Mouse (Mus musculus): ENCODE measurements around the gene BC048671. TPM values are rescaled to one million over a fixed set of nuclear protein-coding genes. Genes with fewer than 3 reads are reported as not detected.

Gene BC048671
- polyA plus RNA-seq, 1 experiment from 2014 or later: not detected

- H3K4me1 ChIP-seq (ENCODE audit: control insufficient read depth, insufficient read depth, low read length): no peaks in the 10 kb centered on the region
- no peak overlapping the region for H3K27ac ChIP-seq (ENCODE audit: low read depth, low read length)
- 86% methylated on average over 5 of the region's 5 CpGs for WGBS
Observed at GRCm38 (mm10) chr6:90320429-90320828, 19.4 kb downstream of the BC048671 start.

GRCm38 (mm10) chr6:90321811-90322210 is 20.8 kb downstream of the BC048671 start:
- Histone ChIP-seq H3K36me3 (ENCODE audit: control insufficient read depth, insufficient read depth, low read length) (no peaks in the 10 kb centered on the region), H3K27me3 (ENCODE audit: control insufficient read depth, insufficient read depth, low read length) (no peaks in the 10 kb centered on the region), H3K4me2 (no peak overlapping the region), H3K27ac (ENCODE audit: low read depth, low read length) (no peak overlapping the region), H3K4me1 (ENCODE audit: control insufficient read depth, insufficient read depth, low read length) (no peaks in the 10 kb centered on the region), H3K9ac (ENCODE audit: low read length) (no peak overlapping the region), H3K4me3 (ENCODE audit: low read depth, low read length) (no peak overlapping the region), H3K9me3 (ENCODE audit: control insufficient read depth, low read length) (no peaks in the 10 kb centered on the region)
- ATAC-seq (ENCODE audit: low FRiP score) (no peak), DNase-seq (ENCODE audit: low spot score, missing footprints) (no peak)
- 45% methylated on average over 4 of the region's 4 CpGs for WGBS

More at GRCm38 (mm10) chr6:90320429-90320828, 19.4 kb downstream of the BC048671 start:
- DNase-seq (ENCODE audit: low spot score, missing footprints) (no peak), ATAC-seq (ENCODE audit: low FRiP score) (no peak)
- Histone ChIP-seq H3K4me3 (ENCODE audit: low read depth, low read length) (no peak overlapping the region), H3K9ac (ENCODE audit: low read length) (no peak overlapping the region), H3K4me2 (no peak overlapping the region), H3K36me3 (ENCODE audit: control insufficient read depth, insufficient read depth, low read length) (no peaks in the 10 kb centered on the region), H3K9me3 (ENCODE audit: control insufficient read depth, low read length) (no peaks in the 10 kb centered on the region), H3K27me3 (ENCODE audit: control insufficient read depth, insufficient read depth, low read length) (no peaks in the 10 kb centered on the region)

GRCm38 (mm10) chr6:90324026-90324425 is 23.0 kb downstream of the BC048671 start:
- Histone ChIP-seq H3K27me3 (ENCODE audit: control insufficient read depth, insufficient read depth, low read length) (no peaks in the 10 kb centered on the region), H3K4me1 (ENCODE audit: control insufficient read depth, insufficient read depth, low read length) (no peaks in the 10 kb centered on the region), H3K4me2 (no peak overlapping the region), H3K9ac (ENCODE audit: low read length) (no peak overlapping the region), H3K4me3 (ENCODE audit: low read depth, low read length) (no peak overlapping the region), H3K27ac (ENCODE audit: low read depth, low read length) (no peak overlapping the region), H3K9me3 (ENCODE audit: control insufficient read depth, low read length) (no peaks in the 10 kb centered on the region), H3K36me3 (ENCODE audit: control insufficient read depth, insufficient read depth, low read length) (no peaks in the 10 kb centered on the region)
- DNase-seq (ENCODE audit: low spot score, missing footprints) (no peak), ATAC-seq (ENCODE audit: low FRiP score) (no peak)
- WGBS: 84% methylated on average over 3 of the region's 3 CpGs

DNA sequence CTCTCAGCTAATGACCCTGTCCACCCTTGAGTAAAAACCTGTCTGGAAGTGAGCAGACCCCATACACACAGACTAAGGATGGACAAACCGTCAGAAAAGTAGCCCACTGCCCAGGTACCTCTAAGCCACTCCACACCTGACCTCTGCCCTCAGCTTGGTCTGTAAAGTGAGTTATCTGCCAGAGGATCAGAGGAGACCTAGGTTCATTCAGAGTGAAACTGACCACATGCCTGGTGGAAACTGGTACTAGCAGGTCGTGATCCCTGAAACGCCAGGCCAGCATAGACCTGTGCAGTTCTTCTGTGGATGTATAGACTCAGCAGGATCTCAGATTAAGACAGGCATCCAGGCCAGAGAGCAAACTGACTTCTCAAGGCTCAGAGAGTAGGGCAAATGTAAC is 23.4 kb downstream of the BC048671 start:
- no peaks in the 10 kb centered on the region for H3K4me1 ChIP-seq (ENCODE audit: control insufficient read depth, insufficient read depth, low read length)
- WGBS: 69% methylated on average over 3 of the region's 3 CpGs

GRCm38 (mm10) chr6:90324991-90325390 is 24.0 kb downstream of the BC048671 start, which contains the start of gene Chst13:
Chst13 (minus strand) TSS chr6:90325185.
- DNase-seq (ENCODE audit: low spot score, missing footprints): no peak
- no peak within 1 kb of the TSS for H3K27ac ChIP-seq (ENCODE audit: low read depth, low read length)
- no peaks in the 10 kb centered on the region for H3K9me3 ChIP-seq (ENCODE audit: control insufficient read depth, low read length)
- no peak within 1 kb of the TSS for H3K4me3 ChIP-seq (ENCODE audit: low read depth, low read length)
- H3K27me3 ChIP-seq (ENCODE audit: control insufficient read depth, insufficient read depth, low read length): no peaks in the 10 kb centered on the region
- no peaks in the 10 kb centered on the region for H3K36me3 ChIP-seq (ENCODE audit: control insufficient read depth, insufficient read depth, low read length)
- peak within 1 kb of the TSS; percentile 23; the same call in 1 of the 2 replicates for H3K4me2 ChIP-seq
- peak; percentile 22; the same call in 1 of the 2 replicates for ATAC-seq (ENCODE audit: low FRiP score)
- no peaks in the 10 kb centered on the region for H3K4me1 ChIP-seq (ENCODE audit: control insufficient read depth, insufficient read depth, low read length)
- WGBS: 5% methylated on average over 22 of the region's 22 CpGs
- H3K9ac ChIP-seq (ENCODE audit: low read length): no peak within 1 kb of the TSS

More for the DNA sequence above, 23.4 kb downstream of the BC048671 start:
- Histone ChIP-seq H3K4me3 (ENCODE audit: low read depth, low read length) (no peak overlapping the region), H3K36me3 (ENCODE audit: control insufficient read depth, insufficient read depth, low read length) (no peaks in the 10 kb centered on the region), H3K4me2 (no peak overlapping the region), H3K9ac (ENCODE audit: low read length) (no peak overlapping the region), H3K27me3 (ENCODE audit: control insufficient read depth, insufficient read depth, low read length) (no peaks in the 10 kb centered on the region), H3K27ac (ENCODE audit: low read depth, low read length) (no peak overlapping the region), H3K9me3 (ENCODE audit: control insufficient read depth, low read length) (no peaks in the 10 kb centered on the region)
- ATAC-seq (ENCODE audit: low FRiP score): no peak
- DNase-seq (ENCODE audit: low spot score, missing footprints): no peak

GRCm38 (mm10) chr6:90327670-90328069 is 26.7 kb downstream of the BC048671 start:
- Histone ChIP-seq H3K4me2 (no peak overlapping the region), H3K9me3 (ENCODE audit: control insufficient read depth, low read length) (no peaks in the 10 kb centered on the region), H3K9ac (ENCODE audit: low read length) (no peak overlapping the region), H3K27me3 (ENCODE audit: control insufficient read depth, insufficient read depth, low read length) (no peaks in the 10 kb centered on the region), H3K4me1 (ENCODE audit: control insufficient read depth, insufficient read depth, low read length) (no peaks in the 10 kb centered on the region), H3K27ac (ENCODE audit: low read depth, low read length) (no peak overlapping the region), H3K4me3 (ENCODE audit: low read depth, low read length) (no peak overlapping the region), H3K36me3 (ENCODE audit: control insufficient read depth, insufficient read depth, low read length) (no peaks in the 10 kb centered on the region)
- WGBS: 28% methylated on average over 6 of the region's 6 CpGs
- ATAC-seq (ENCODE audit: low FRiP score) (no peak), DNase-seq (ENCODE audit: low spot score, missing footprints) (no peak)

DNA sequence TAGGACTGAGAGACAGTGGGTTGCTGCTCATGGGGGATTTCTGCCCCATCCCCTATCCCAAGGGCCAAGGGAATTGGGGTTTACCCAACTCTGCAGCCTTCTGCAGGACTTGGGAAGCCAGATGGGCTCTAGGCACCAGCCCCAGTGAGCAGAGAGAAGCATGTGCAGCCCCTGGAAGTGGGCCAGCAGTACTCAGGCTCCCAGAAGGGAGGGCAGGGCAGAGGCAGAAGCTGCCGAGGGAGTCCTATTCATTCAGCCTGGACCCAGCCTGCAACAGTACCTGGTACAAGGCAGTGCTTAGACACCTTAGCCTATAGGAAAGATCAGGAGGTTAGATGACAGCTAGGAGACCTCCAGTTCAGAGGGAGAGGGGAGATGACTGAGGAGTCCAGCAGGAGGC is 28.9 kb downstream of the BC048671 start:
- no peak overlapping the region for H3K4me3 ChIP-seq (ENCODE audit: low read depth, low read length)
- H3K27ac ChIP-seq (ENCODE audit: low read depth, low read length): no peak overlapping the region
- no peaks in the 10 kb centered on the region for H3K4me1 ChIP-seq (ENCODE audit: control insufficient read depth, insufficient read depth, low read length)
- no peaks in the 10 kb centered on the region for H3K27me3 ChIP-seq (ENCODE audit: control insufficient read depth, insufficient read depth, low read length)
- 65% methylated on average over 1 of the region's 1 CpGs for WGBS
- no peaks in the 10 kb centered on the region for H3K36me3 ChIP-seq (ENCODE audit: control insufficient read depth, insufficient read depth, low read length)
- H3K9me3 ChIP-seq (ENCODE audit: control insufficient read depth, low read length): no peaks in the 10 kb centered on the region
- H3K9ac ChIP-seq (ENCODE audit: low read length): no peak overlapping the region
- H3K4me2 ChIP-seq: no peak overlapping the region
- ATAC-seq (ENCODE audit: low FRiP score): no peak
- DNase-seq (ENCODE audit: low spot score, missing footprints): no peak

DNA sequence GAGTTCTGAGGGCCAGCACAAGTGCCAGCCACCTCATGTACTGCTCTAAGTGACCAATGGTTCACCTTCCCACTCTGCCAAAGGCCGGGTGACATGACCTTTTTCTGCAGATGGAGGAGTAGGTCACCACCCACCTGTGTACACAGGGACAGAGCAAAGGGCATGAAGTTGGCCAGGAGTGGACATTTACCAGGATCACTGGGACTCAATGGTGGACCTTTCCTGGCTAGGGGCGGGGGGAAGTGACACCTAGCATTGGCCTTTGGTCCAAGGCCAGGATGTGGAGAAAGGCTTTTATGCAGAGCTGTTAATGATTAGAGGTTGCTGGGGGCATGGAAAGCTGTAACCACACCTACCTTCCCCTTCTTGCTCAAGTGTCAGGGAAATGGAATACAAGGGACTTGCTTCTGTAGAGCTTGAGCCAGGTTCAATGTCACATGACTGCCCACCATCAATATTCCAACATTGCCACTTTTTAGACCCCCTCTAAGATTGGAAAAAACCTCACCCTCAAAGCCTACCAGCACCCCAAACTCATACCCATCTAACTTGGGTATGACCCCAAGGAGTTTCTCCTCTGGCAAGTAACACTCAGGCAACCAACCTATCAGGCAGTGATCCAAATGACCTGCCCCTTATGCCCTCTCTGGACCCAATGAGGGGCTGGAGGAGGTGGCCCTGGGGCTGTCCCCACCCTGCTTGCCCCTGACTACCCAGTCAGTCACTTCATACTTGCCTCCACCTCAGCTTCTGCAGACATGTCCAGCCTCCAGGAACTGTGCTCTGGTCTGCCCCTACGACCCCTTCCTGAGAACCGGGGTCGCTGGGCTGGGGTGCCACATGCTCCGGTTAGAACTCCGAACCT is 31.8 kb downstream of the BC048671 start, which contains the start of gene Uroc1:
Gene Uroc1 (plus strand): TSS at position 724 of the 865 bp plus-strand sequence.
- H3K27me3 ChIP-seq (ENCODE audit: control insufficient read depth, insufficient read depth, low read length): no peaks in the 10 kb centered on the region
- no peak within 1 kb of the TSS for H3K4me3 ChIP-seq (ENCODE audit: low read depth, low read length)
- no peak for ATAC-seq (ENCODE audit: low FRiP score)
- H3K4me2 ChIP-seq: no peak within 1 kb of the TSS
- H3K9me3 ChIP-seq (ENCODE audit: control insufficient read depth, low read length): no peaks in the 10 kb centered on the region
- H3K4me1 ChIP-seq (ENCODE audit: control insufficient read depth, insufficient read depth, low read length): no peaks in the 10 kb centered on the region
- no peak for DNase-seq (ENCODE audit: low spot score, missing footprints)
- no peak within 1 kb of the TSS for H3K9ac ChIP-seq (ENCODE audit: low read length)
- WGBS: 82% methylated on average over 7 of the region's 7 CpGs
- no peaks in the 10 kb centered on the region for H3K36me3 ChIP-seq (ENCODE audit: control insufficient read depth, insufficient read depth, low read length)
- H3K27ac ChIP-seq (ENCODE audit: low read depth, low read length): no peak within 1 kb of the TSS

DNA sequence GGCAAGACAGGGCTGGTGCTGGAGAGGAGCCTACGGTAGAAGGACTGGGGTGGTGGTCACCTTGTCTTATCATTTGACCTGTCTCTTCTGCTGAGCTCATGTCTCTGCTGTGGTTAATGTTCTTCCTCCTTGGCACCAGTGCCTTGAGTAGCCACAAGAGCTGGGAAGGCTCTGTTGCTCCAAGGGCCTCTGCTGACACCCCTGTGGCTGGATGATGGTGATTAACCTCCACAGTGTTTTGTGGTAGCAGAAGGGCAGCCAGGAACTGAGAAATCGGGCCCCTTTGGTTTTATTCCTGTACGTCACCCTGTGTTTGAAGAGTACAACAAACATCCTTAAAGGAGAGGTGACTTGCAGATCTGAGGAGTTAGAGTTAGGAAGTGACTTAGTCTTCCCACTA is 33.2 kb downstream of the BC048671 start:
- DNase-seq (ENCODE audit: low spot score, missing footprints) (no peak), ATAC-seq (ENCODE audit: low FRiP score) (no peak)
- Histone ChIP-seq H3K4me2 (no peak overlapping the region), H3K27me3 (ENCODE audit: control insufficient read depth, insufficient read depth, low read length) (no peaks in the 10 kb centered on the region), H3K9ac (ENCODE audit: low read length) (no peak overlapping the region), H3K27ac (ENCODE audit: low read depth, low read length) (no peak overlapping the region), H3K4me3 (ENCODE audit: low read depth, low read length) (no peak overlapping the region), H3K36me3 (ENCODE audit: control insufficient read depth, insufficient read depth, low read length) (no peaks in the 10 kb centered on the region), H3K4me1 (ENCODE audit: control insufficient read depth, insufficient read depth, low read length) (no peaks in the 10 kb centered on the region), H3K9me3 (ENCODE audit: control insufficient read depth, low read length) (no peaks in the 10 kb centered on the region)
- 88% methylated on average over 3 of the region's 3 CpGs for WGBS
